Mouse (Mus musculus): ENCODE results near the gene Hs3st6.
"Not testable (repeated sequence)": the region's sequence is repeated elsewhere in the genome, so short reads cannot be mapped to it uniquely, and the experiment has no call there.

DNA sequence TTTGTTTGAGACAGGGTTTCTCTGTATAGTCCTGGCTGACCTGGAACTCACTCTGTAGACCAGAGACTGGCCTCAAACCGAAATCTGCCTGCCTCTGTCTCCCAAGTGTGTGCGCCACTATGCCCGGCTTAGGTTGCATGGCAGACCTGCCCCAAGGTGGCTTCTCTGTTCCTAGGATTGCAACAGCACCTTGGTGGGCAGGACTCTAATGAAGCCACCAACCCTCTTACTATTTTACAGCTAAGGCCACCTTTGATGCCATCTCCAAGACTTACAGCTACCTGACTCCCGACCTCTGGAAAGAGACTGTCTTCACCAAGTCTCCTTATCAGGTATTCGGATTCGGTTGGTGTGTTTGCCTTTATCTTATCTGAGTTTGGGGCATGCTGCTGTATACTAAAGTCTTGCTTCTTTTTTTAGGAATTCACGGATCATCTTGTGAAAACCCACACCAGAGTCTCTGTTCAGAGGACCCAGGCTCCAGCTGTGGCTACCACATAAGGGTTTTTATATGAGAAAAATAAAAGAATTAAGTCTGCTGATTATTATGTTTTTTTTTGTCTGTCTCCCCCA is 31.3 kb upstream of the Hs3st6 start:
- not testable (repeated sequence) for TF ChIP-seq CHD2 (IDR thresholded peaks at IDR 0.05; ENCODE audit: low read depth, low read length); MAFK (IDR thresholded peaks at IDR 0.05; ENCODE audit: insufficient read depth, low read depth, low read length); ZC3H11A (IDR thresholded peaks at IDR 0.05; ENCODE audit: borderline replicate concordance, low read depth, low read length); ZNF384 (IDR thresholded peaks at IDR 0.05; ENCODE audit: low read depth, low read length); HCFC1 (IDR thresholded peaks at IDR 0.05; ENCODE audit: borderline replicate concordance, insufficient read depth, low read length)

Measured in ES-E14 (cell line).